Mouse (Mus musculus) heart, postnatal 36 days (tissue): ENCODE measurements around the gene Mat2a. TPM values are rescaled to one million over a fixed set of nuclear protein-coding genes. Genes with fewer than 3 reads are reported as not detected.
"Not testable (repeated sequence)": the region's sequence is repeated elsewhere in the genome, so short reads cannot be mapped to it uniquely, and the experiment has no call there.

Experiments
- DNase-seq, 2 experiments: peaks; one replicate each; pipeline ENCODE4 v3.0.0; 2021 to 2022
- intact Hi-C: fragments of 180-260 bp; cut with DNase I; formaldehyde crosslinking; loops from one replicate; pipeline ENCODE4 v1.15.1; 2025
- total RNA-seq, 2 experiments: library from RNA; stranded (reverse); gene quantifications; 2 replicates each; pipeline ENCODE4 v1.2.3; 2021

Mat2a gene
- 100 to 1,000 TPM in 1 of 2 experiments, 10 to 100 TPM in 1; 81.3 to 164 TPM for total RNA-seq

GRCm38 (mm10) chr6:72439355-72440185 lies at the start of gene Mat2a:
Gene Mat2a, minus strand, starts transcription at chr6:72439558.
- DNase-seq, result peak; percentile 94 to 98
- intact Hi-C loops, result loop anchor here (1.0 to 2.0 kb wide), 2 partner anchors 73 to 95 kb away; no protein-coding TSS in a partner anchor

GRCm38 (mm10) chr6:72488850-72489249 lies 49.5 kb upstream of the Mat2a start:
- peak; percentile 39 to 59 for DNase-seq
- intact Hi-C loops, result no loop called here

- no peak for DNase-seq
- intact Hi-C loops, result no loop called here
These were observed 47.9 kb upstream of the Mat2a start for GRCm38 (mm10) chr6:72487282-72487681.

GRCm38 (mm10) chr6:72486307-72486706 lies 46.9 kb upstream of the Mat2a start:
- intact Hi-C loops, result no loop called here
- DNase-seq, result no peak

GRCm38 (mm10) chr6:72484887-72485286 lies 45.5 kb upstream of the Mat2a start:
- intact Hi-C loops, result no loop called here
- DNase-seq, result no peak

GRCm38 (mm10) chr6:72482156-72482555 lies 42.8 kb upstream of the Mat2a start:
- intact Hi-C loops, result no loop called here
- no peak for DNase-seq

GRCm38 (mm10) chr6:72480422-72480702 lies 41.0 kb upstream of the Mat2a start:
- intact Hi-C loops, result no loop called here
- DNase-seq, result no peak

GRCm38 (mm10) chr6:72479645-72480421 lies 40.5 kb upstream of the Mat2a start:
- no peak for DNase-seq
- intact Hi-C loops, result no loop called here

GRCm38 (mm10) chr6:72478691-72479090 lies 39.3 kb upstream of the Mat2a start:
- DNase-seq, intact Hi-C loops: not testable (repeated sequence)

- intact Hi-C loops, result no loop called here
- no peak for DNase-seq
These were observed 38.3 kb upstream of the Mat2a start for GRCm38 (mm10) chr6:72477621-72478020.

- intact Hi-C loops, result no loop called here
- no peak for DNase-seq
These were observed 37.5 kb upstream of the Mat2a start for GRCm38 (mm10) chr6:72476836-72477235.

- no peak for DNase-seq
- intact Hi-C loops, result no loop called here
These were observed 36.0 kb upstream of the Mat2a start for GRCm38 (mm10) chr6:72475221-72475985.

- intact Hi-C loops, result no loop called here
- DNase-seq, result peak; percentile 47 to 52
These were observed 34.1 kb upstream of the Mat2a start for GRCm38 (mm10) chr6:72473264-72474041.

GRCm38 (mm10) chr6:72466171-72466570 lies 26.8 kb upstream of the Mat2a start:
- intact Hi-C loops, result no loop called here
- no peak for DNase-seq

- intact Hi-C loops, result no loop called here
- DNase-seq, result peak in 1 of 2 experiments; percentile 36
These were observed 26.2 kb upstream of the Mat2a start for GRCm38 (mm10) chr6:72465361-72466157.

- intact Hi-C loops, DNase-seq: not testable (repeated sequence)
These were observed 23.3 kb upstream of the Mat2a start for GRCm38 (mm10) chr6:72462550-72463257.

GRCm38 (mm10) chr6:72460036-72460801 lies 20.9 kb upstream of the Mat2a start:
- intact Hi-C loops, result no loop called here
- peak in 1 of 2 experiments; percentile 30 for DNase-seq

GRCm38 (mm10) chr6:72458921-72459320 lies 19.6 kb upstream of the Mat2a start:
- intact Hi-C loops, result no loop called here

More at GRCm38 (mm10) chr6:72458921-72459320, 19.6 kb upstream of the Mat2a start:
- no peak for DNase-seq
